Mouse (Mus musculus) urinary bladder, adult 18-20 months (tissue): ENCODE results near the gene Meltf.

Source experiments
- DNase-seq, 2 experiments: peaks; one replicate each; pipeline ENCODE4 v3.0.0; 2022; ENCODE audit warnings: low spot score in 2 of 2, mixed read lengths in 2 of 2

Meltf gene

DNA sequence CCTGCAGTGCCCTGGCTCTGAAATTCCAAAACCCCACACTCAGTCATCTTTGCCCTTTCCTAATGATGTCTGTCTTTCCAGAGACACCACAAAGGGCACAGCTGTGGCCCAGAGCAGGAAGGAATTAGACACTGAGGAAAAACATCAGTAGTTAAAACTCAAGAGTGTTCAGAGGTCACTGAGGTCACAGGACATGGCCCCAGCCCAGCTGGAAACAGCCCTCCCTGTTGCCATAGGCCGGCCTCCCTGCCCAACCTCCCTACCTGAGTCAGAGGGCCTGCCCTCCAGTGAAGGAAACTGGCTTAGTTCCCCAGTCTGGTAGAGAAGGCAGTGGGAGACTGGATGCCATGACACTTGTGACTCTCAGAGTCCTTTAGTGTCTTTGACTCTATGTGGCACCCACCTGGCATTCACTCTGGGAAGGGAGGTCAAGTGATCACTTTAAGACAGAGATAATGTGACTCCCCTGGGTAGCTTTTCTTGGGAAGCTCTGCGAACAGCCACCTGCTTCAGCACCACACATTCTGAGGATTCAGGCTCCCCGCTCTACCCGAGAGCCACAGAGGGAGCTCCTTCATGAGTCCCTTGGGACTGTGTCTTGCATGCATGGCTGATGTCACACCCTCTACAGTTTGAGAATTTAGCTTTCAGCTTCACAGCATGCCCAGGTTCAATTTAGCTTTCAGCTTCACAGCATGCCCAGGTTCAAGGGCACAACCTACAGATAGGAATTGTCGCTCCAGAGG lies 15.0 kb downstream of the Meltf start:
- no peak for DNase-seq

DNA sequence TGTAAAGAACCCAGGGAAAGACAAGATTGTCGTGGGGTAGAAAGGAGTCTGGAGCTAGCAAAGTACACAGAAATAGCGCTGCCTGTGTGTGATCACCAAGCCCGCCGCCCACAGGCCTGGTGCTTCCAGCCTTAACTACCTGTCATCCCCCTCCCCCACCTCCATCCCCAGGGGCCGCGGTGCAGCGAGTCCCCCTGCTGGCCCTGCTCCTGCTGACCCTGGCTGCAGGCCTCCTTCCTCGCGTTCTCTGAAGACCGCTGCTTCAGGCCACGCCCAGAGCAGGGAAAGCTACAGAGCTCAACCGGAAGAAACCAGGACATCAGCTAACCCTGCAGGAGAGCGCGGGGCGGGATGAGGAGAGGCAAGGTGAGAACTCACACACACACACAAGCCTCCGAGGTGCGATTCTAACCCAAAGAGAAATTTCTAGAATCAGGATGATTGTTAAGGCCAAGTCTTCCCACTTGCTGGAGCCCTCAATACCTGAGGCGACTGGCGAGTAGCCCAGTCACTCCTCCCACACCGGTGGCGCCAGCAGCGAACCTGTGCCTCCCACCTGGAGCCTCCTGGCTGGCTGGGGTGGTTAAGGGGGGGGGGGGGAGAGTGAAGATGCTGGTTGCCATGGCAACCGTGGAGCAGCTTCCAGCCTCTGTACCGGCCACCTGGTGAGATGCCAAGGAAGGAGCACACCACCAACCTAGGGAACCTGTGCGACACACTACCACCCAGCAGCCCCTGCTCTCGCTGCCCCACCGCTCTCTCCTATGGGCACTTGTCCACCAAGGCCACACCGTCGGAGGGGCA lies 18.6 kb downstream of the Meltf start:
- DNase-seq = no peak

DNA sequence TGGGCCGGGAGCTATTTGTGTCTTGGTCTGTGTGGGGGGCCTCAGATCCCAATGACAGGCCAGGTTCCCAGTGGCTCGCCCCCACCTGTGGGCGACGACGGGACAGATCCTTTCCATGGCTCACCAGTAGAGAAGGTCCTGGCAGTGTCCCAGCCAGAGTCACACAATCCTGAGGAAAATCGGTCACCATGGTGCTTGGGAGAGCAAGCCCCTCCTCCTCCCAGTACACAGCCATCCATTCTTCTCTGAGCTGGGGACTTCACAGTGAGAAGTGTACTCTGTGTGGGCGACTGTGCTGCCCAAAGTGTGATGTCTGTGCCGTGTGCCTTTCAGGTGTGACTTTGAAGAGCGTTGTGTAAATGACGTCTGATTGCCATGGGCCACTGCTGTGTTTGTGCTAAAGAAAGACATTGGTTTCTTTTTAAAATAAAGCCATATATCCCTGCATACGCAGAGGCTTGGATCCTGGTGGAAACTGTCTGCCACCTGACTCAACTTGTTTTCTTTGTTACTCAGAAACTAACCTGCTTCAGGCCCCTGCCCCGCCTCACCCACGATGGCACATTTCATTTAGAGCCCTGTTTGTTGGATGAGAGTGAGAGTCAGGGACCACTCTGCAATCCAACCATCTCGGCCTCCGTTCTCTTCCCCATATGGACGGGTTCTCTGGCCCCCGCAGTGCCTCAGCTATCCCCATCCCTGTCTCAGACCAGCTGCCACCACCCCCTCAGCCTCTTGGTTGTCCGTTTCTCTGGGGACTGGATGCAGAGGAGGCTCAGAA lies 20.1 kb downstream of the Meltf start:
- DNase-seq = no peak

DNA sequence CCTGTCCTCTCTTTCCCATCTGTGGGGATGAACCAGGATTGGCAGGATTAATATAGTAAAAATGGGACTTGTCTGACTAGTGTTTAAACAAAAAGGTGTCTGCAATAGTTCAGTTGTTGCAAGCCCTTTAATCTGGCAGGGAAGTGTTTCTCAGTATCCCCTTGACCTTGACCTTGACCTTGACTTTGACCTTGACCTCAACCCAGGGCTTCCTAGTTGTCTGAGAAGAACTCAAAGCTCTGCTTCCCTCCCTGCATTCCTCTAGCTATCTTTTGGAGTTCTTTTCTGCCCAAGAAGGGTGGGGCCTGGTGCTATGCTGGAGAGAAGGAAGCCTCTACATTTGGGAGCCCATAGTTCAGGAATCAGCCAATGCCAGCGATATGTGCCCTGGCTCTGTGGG lies 23.3 kb downstream of the Meltf start:
- no peak for DNase-seq

DNA sequence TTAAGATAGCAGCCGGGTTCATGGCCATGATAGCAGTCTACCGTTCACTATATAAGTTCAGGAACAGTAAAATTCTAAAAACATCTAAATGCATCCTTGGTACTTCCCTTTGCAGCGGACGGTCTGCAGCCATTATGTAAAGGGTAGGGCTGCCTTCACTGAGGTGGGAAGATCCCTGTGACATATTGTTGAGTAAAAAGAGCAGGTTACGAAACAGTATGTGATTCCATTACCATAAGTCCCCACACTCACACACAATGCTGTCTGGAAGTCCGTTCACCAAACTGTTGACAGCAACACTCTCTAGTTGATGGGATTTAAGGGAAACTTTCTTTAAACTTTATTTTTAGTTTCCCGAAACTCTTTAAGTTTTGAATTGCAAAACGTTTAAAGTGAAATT lies 24.6 kb downstream of the Meltf start:
- no peak for DNase-seq

DNA sequence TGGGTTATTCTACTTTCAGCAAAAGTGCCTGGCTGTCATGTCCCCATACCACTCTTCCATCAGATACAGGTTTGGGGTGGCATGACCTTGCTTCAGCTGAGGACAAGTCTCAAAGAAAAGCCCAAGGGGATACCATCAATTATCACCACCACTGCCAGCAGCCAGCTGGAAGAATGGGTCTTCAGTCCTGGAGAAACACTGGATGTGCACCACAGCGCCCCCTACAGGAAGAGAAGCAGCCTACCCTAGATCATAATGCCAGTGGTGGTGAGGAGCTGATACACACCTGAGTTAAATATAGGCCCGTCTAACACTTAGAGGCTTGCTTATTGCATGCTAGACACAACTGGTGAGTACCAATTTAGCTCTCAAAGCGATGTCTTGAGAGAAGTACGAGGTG lies 26.7 kb downstream of the Meltf start:
- DNase-seq = no peak

DNA sequence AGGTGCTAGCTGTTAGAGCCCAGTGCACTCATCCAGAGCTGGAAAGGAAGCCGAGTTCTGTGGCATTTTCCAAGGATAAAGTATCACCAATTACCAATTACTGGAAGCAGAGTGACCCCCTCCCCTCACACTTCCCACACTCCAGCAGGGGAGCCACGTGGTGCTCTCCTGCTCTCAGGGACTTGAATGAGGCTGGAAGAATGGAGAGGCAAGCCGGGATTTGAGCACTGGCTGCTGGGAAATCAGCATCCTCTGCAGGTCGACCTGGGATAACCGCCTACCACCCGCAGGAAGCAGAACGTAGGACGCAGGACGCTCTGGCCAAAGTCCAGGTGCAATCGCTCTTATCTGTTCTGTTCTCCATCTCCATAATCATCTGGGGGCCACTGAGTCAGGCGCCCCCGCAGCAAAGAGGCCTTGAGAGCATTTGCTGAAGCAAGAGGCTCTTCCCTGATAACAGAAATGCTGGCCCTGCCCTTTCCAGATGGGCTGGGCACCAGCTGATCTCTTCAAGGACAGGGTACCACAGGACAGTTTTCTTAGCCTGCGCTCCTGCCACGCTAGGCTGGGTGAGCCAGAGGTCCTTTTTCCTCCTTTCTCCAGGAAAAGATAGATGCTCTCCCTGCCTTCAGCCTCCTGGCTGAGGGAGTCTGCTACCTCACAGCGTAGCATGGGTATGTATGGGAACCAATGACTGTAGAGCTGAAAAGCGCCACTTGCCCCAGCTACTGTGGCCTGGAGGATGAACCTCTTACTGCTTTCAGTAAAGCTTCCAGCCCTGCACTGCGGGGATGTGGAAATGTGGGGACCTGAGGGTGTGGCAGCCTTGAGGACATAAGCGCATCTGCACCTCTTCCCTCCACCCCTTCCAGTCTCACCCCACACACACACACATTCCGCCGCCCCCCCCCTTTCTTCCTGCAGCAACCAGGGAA lies 27.5 kb downstream of the Meltf start:
- no peak for DNase-seq

DNA sequence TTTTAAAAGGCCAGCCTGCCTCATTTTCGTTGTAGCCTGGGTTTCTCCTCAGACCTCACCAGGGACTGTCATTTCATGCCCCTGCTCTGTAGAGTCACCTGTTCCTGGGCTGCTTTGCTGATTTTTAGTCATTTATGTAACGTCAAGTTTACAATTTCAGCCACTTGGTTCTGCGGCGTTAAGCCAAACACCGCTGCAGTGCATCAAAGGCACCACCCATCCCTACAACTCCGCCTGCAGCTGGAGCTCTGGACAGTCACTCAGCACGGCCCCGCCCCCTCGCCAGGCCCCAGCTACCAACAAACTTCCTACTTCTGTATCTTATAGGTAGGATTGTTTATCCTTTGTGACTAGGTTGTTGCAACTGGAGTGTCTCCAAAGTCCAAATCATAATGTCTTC lies 28.3 kb downstream of the Meltf start:
- peak in 1 of 2 experiments; percentile 27 for DNase-seq

DNA sequence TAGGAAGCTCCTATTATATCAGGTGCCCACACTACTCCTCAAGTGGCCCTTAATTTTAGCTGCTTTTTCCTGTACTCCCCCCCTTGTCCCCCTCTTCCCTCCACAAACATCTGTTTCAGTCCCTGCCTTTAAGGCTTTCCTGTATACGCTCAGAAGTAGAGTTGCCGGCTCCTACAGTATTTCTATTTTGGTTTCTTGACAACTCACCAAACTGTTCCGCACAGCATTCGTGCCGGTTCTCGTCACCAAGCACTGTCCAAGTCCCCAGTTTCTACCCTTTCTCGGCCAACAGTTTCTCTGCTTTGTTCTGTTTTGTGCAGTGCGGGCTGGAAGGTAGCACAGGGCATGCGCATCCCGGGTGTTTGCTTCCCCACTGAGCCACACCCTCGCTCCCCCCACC lies 30.3 kb downstream of the Meltf start:
- DNase-seq = no peak

DNA sequence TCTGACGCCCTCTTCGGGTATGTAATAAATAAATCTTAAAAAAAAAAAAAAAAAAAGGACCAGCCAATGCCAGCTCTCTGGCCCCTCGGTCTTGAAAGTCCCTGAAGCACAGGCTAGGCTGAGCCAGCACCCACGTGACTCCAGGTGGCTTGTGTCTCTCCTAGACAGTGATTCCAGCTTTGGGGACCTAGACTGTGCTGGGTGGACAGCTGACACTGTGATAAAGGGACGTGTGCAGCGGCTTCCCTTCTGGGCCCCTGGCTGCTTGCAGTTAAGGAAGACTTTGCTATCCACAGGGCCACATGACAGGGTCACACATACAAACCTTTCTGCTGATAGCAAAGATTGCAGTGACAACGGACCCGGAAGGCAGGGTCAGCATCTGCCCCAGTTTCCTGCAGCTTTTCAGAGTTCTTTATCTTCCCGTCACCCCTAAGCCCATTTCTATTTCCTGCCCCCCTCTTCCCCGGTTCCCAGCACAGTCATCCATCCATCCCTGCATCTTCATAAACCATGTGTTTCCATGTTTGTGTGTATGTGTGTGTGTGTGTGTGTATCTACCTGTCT lies 31.8 kb downstream of the Meltf start:
- no peak for DNase-seq

DNA sequence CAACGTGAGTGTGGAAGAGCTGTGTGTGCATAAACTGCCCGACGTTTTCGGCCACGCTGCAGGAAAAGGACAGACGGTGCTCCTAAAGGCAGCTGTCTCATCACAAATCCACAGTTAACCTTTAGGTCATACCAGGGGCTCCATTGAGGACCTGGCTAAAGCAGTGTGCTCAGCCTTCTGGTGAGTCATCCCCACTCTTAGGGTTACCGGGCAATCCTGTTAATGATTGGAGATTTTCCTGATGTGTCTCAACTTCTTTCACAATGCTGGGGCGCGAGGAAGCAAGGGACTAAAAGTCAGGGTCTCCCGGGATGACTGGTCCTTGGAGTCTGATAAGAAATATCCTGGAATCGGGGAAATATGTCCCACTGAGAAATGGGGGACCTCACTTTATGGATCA lies 39.2 kb downstream of the Meltf start:
- DNase-seq = no peak

DNA sequence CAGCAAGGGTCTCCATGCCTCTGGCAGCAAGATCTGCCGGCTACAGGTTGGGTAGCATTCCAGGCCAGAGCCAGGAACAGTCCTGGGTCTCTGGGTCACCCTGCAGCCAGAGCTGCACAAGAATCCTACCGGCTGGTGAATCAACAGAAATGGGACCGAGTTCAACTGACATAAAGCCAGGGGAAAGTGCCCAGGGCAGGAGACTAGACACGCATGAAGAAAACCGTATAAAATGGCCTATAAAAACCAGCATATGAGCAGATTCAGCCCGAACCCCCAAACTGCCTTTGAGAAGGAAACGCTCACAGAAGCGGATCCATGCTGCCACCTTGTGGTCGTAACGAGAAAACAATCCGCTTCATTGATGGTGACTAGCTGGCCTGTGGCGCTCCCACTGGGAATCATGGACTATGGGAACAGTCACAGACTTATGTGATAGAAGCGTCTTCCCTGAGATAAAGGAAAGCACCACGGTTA lies 39.7 kb downstream of the Meltf start:
- DNase-seq = peak; percentile 53 to 55

DNA sequence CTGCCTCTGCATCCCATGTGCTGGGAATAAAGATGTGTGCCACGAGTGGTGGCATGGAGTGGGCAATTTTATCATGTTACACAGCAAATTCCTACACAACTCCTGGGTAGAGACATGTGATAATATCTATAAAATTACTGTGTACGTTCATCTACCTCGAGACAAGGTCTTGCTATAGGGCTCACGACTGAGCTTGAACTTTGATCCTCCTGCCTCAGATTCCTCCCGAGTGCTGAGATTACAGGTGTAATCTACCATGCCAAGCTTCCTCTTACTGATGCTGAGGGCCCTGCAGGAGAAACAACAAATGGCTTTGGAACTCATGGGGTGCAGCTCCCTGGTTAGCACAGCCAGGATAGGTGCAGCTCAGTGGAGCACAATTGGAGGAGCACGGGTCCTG lies 45.8 kb downstream of the Meltf start:
- DNase-seq = no peak

DNA sequence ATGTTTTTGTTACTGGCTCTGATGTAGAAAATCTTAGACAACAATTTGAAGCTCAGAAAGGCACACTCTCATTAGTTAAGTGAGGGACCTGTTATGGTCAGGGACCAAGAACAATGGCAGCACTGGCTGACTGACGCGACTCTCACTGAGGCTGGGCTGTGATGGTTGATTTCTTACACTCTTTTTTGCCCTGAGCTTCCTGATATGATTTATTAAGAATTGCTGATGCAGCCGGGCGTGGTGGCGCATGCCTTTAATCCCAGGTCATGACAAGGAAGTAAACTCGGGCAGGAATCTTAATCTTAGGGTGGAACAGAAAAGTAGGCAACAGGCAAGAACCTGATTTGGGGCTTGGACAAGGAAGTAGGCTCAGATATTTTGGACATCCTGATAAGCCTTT lies 47.5 kb downstream of the Meltf start:
- no peak for DNase-seq

DNA sequence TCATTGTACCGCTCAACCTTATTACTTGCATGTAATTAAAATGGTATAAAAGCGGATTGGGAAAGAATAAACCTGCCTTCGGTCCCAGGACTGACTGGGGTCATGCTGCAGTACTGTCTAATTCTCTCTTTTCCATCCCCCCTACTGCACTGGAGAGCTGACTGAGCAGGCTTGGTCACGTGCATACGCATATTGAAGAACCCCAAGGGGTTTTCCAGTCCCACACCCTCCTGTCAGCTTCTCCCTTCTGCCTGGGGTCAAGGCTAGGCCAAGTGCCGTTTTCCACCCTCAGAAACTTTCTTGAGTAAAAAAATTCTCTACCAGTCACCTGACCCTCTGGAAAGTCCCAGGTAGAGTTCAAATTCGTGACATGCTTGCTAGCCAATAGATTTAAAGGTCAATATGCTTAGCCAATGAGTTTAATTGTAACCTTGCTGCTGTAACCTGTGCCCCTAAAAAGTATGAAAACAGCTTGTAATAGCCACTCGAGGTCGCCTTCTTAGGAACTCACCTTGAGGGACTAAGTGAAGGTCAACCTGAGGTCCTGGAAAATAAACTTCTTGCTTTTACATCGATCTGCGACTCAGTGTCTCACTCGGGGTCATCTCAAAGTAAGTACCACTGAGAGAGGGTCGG lies 48.1 kb downstream of the Meltf start:
- no peak for DNase-seq

DNA sequence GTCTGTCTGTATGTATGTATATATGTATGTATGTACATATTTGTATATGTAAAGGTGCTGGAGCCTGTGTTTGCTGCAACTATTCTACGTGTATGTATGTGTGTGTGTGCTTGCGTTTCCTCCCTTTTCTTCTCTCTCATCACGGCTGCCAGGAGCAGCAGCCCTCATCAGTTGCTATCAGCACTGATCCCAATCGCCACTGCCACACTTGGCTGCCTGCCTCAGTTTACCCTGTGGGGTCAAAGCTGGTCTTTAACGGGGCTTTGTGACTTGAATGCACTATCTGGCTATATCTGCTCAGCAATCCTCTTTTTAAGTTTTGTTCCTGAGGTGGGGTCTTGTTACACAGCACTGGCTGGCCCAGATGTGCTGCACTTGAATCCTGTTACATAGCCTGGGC lies 48.8 kb downstream of the Meltf start:
- no peak for DNase-seq

DNA sequence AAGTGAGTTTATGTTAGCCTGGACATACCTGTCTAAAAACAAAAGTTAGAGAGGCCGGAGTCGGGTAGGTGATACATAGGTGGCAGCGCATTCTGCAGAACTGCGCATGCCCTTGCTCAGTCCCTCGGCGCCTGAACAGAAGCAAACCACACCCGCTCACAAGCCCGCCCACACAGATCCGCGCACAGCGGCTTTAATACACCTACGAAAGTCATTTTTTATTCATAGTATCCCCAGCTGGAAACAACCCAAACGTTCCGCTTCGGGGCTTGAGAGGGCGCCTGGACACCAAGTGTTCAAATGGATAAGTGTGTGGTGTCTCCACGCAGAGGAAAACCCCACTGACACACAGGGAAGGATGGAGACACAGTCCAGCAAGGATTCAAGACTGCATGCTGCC lies 52.7 kb downstream of the Meltf start:
- DNase-seq = no peak

DNA sequence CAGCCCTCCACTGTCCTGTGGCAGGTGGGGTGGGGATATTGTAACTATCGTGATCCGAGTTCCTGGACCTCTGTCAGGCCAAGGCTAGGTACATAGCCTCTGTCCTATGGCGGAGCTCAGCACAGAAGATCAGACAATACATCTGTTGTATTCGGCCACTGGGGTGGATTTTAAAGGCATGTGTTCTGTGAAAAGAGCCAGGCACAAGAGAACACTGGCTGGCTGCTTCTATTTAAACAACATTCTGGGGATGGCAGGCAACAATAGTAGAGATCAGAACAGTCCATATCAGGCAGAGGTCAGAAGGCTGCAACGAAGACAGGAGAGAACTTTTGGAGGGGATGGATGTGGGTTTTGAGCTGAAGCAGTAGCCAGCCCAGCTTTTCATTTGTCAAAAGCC lies 53.6 kb downstream of the Meltf start:
- DNase-seq = no peak

DNA sequence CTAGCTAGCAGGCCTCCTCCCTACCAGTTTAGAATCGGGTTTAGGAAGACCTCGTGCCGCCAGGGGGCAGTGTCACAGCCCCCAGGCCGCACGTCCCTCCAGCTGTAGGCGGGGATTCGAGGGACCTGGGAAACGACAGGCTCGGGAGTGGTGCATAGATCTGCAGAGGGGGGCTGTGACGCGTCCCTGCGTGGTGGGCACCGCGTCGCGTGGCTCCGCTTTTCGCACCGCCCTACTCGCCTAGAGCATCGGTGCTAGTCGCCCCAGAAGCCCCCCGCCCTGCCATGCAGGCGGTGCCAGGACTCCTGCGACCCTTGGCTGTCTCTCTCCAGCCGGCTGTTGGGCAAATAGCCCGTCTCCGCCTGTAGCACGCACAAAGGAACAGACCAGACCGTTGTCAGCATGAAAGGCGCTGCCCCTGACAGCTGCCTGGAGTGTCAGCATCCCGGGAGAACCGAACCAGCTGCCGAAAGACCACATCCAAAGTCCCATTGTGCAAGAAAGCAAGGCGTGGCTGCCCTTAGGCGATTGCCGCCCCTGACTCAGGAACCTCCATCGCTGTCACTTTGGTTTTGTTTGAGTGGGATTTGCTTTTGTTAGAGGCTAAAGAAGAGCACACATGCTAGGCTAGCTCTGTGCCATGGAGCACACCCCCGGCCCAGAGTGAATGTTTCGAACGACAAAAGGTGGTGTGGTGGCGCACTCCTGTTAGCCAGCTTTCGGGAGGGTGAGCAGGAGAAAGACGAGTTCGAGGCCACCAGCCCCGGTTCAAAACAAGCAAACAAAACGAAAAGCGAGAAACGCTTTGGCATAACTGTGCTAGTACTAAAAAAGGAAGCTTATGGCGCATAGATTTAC lies 54.5 kb downstream of the Meltf start:
- peak; percentile 60 to 80 for DNase-seq
